Mouse (Mus musculus) hindbrain, postnatal 0 days (tissue): ENCODE results near the gene Arid1a. TPM values are rescaled to one million over a fixed set of nuclear protein-coding genes. Genes with fewer than 3 reads are reported as not detected.
A peak's percentile ranks its signal among the peaks of the same experiment; 100 is the strongest.

Experiments used
- ATAC-seq: fragments of 200-750 bp; cut with Nextera tagmentation; 2 replicates; pipeline ENCODE4 v1.8.0; 2017; ENCODE audit warnings: mild to moderate bottlenecking, moderate TSS enrichment, moderate library complexity
- DNase-seq: peaks from one replicate; pipeline ENCODE4 v3.0.0-alpha.2; 2015; ENCODE audit warnings: low spot score
- H3K27ac ChIP-seq: fragments of 300-500 bp; sonication (generic); 2 replicates; pipeline ENCODE4 v1.5.1; 2014; ENCODE audit warnings: mild to moderate bottlenecking
- H3K27me3 ChIP-seq: fragments of 300-500 bp; sonication (generic); 2 replicates; pipeline ENCODE4 v1.6.1; 2014; ENCODE audit warnings: low read length, mixed read lengths; ENCODE audit not compliant: insufficient read depth
- H3K36me3 ChIP-seq: fragments of 300-500 bp; sonication (generic); 2 replicates; pipeline ENCODE4 v1.6.1; 2014; ENCODE audit warnings: low read length, mixed read lengths; ENCODE audit not compliant: insufficient read depth
- H3K4me1 ChIP-seq: fragments of 300-500 bp; sonication (generic); 2 replicates; pipeline ENCODE4 v1.6.1; 2014; ENCODE audit warnings: antibody characterized with exemption, low read length, mixed read lengths; ENCODE audit not compliant: insufficient read depth
- H3K4me2 ChIP-seq: fragments of 300-500 bp; sonication (generic); 2 replicates; pipeline ENCODE4 v1.6.1; 2014; ENCODE audit warnings: low read depth, mild to moderate bottlenecking, low read length, moderate library complexity, mixed read lengths
- H3K4me3 ChIP-seq: fragments of 300-500 bp; sonication (generic); 2 replicates; pipeline ENCODE4 v1.5.1; 2014; ENCODE audit warnings: low read length
- H3K9ac ChIP-seq: fragments of 300-500 bp; sonication (generic); replicated peaks from 2 replicates; pipeline ENCODE4 v1.6.1; 2014; ENCODE audit warnings: mild to moderate bottlenecking, low read length, moderate library complexity, mixed read lengths
- H3K9me3 ChIP-seq: fragments of 300-500 bp; sonication (generic); 2 replicates; pipeline ENCODE4 v1.6.1; 2016; ENCODE audit warnings: low read length, mixed read lengths
- CTCF ChIP-seq: IDR thresholded peaks from 2 replicates; pipeline ENCODE4 v1.5.1; 2016; ENCODE audit warnings: antibody characterized with exemption, control low read depth, low read depth
- WGBS: fragments of 180-500 bp; shearing (Covaris S2); extraction: QIAGEN DNeasy Blood & Tissue Kit; methylation state at CpG from one replicate; pipeline ENCODE4 v1.1.7; 2014; 5-methylcytosine and 5-hydroxymethylcytosine counted together
- polyA plus RNA-seq: library from polyadenylated mRNA; unstranded; fragments of >200 nt; fragmentation: Nextera tagmentation; extraction: Ambion mirVana; gene quantifications from 2 replicates; pipeline ENCODE4 v1.2.1, GENCODE M21; 2015
- total RNA-seq: library from RNA; depleted of rRNA; stranded (reverse); fragments of >200 nt; gene quantifications from 2 replicates; pipeline ENCODE4 v1.2.3, GENCODE M21; 2014

Gene Arid1a
- total and polyA plus RNA-seq, 2 experiments from 2014 or later, result 17.6 to 54.1 TPM

DNA sequence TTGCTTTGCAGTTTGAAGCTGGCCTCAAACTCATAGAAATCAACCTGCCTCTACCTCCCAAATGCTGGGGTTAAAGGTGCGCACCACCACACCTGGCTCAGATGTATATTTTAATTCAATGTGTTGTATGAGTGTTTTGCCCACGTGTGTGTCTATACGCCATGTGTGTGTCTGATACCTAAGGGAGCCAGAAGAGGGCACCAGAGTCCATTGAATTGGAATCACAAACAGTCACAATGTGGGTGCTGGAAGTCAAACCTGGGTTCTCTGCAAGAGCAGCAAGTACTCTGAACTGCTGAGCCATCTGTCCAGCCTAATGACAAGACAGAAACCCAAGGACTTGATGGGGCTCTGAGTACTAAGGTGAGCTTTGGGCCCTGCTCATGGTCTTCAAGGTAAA is 111.4 kb downstream of the Arid1a start:
- H3K27me3 ChIP-seq, result no peaks in the 10 kb centered on the region
- H3K27ac ChIP-seq, result no peak overlapping the region

DNA sequence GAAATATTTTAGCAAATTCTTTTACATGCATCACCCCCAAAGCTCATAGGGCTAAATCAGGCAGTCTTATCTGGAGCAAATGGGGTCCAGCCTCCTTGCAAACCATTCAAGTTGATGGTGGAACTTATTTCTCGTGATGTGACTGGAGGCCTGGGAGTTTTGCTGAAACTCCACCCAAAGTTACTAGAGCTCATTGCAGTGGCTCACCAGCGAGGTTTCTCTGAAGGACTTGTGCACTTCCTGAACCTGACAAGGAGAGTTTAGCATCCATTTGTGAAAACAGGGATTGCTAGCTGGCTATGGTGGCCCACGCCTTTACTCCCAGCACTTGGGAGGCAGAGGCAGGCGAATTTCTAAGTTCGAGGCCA is 122.5 kb downstream of the Arid1a start:
- ATAC-seq (no peak), DNase-seq (no peak)
- WGBS, result 83% methylated on average over 5 of the region's 5 CpGs
- H3K4me1 ChIP-seq, result peaks cover 19% of the 10 kb centered on the region
- no peaks in the 10 kb centered on the region for H3K9me3 ChIP-seq
- no peak for TF ChIP-seq CTCF
- H3K9ac ChIP-seq, result no peak overlapping the region
- no peak overlapping the region for H3K4me2 ChIP-seq
- no peak overlapping the region for H3K4me3 ChIP-seq
- no peak overlapping the region for H3K27ac ChIP-seq
- no peaks in the 10 kb centered on the region for H3K36me3 ChIP-seq
- H3K27me3 ChIP-seq, result no peaks in the 10 kb centered on the region

More for the DNA sequence above, 111.4 kb downstream of the Arid1a start:
- 90% methylated on average over 3 of the region's 3 CpGs for WGBS
- Histone ChIP-seq H3K9me3 (0 out of 2 replicates have a peak, but pooled peaks cover 8% of the 10 kb centered on the region), H3K4me3 (no peak overlapping the region), H3K4me1 (no peaks in the 10 kb centered on the region), H3K36me3 (no peaks in the 10 kb centered on the region), H3K4me2 (no peak overlapping the region), H3K9ac (no peak overlapping the region)
- DNase-seq, result no peak
- peak; percentile 39; the same call in 1 of the 2 replicates for TF ChIP-seq CTCF
- ATAC-seq, result no peak

DNA sequence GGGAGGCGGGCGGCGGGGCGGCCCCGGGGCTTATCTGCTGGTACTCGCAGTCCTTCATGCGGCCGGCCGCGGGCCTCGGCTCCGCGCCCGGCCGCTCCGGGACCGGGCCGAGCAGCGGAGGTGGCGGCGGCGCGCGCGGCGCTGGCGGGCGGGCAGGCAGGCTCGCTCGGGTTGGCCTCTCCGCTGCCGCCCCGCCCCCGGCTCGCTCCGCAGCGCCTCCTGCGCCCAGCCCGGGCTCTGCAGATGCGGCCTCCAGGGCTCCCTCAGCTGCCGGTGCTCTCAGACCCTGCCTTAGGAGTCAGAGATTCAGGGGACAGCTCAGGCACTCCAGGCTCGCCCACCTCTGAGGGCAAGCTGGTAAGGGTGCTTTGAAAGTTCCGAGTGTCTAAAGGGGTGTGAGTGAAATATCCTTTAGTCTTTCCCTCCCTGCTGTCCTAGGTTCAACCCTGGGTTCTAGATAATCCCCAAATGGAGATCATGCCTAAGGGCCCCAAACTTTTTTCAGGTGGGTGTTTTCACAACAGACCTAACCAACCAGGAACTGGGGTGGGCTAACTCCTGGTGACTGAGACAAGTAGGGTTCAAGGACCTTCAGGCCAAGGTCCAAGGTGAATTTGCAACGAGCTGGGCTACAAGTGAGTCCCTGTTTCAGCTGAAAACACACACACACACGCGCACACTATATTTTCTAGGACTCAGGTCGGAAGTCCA is 123.1 kb downstream of the Arid1a start:
- TF ChIP-seq CTCF, result peak; percentile 61

DNA sequence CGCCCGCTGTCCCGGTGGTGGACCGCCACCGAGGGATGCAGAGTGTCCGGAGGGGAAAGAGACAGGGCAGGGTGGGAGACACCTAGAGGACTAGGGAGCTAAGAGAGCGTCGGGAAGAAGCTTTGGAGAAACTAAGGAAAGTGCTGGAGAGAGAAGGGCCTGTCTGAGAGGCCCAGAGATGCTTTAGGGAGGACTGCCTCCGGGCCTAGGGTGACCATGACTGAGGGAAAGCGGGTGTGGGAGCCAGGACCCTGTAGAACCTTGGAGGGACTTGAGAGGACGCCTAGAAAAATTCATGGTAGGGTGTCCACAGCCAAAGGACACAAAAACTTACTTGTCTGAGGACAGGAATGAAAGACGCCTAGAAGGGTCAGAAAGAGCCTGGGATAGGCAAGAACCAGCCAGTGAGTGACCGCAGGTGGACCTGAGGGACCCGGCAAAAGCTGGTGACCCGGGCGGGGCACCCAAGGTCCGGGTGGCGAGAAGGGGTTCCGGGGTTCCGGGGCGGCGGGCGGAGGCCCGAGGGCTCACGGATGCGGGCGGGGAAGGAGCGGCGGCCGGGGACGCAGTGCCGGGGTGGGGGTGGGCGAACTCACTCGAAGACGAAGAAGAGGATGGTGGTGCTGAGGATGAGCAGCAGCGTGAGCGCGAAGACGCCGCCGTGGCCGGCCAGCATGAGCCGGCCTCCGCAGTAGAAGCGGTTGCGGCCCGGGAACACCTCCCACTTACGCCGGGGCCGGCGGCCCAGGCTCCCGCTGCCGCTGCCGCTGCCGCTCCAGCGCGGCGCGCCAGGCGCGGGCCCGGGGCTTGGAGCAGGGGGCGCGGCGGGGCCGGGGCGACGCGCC is 123.9 kb downstream of the Arid1a start:
- under 1% methylated on average over 34 of the region's 69 CpGs for WGBS
- Histone ChIP-seq H3K4me1 (peaks cover 19% of the 10 kb centered on the region), H3K27ac (peak overlapping the region; percentile 82)

More for the DNA sequence above, 123.1 kb downstream of the Arid1a start:
- H3K9ac ChIP-seq, result peak overlapping the region; percentile 91
- no peaks in the 10 kb centered on the region for H3K36me3 ChIP-seq
- peak; percentile 92 for ATAC-seq
- peak; percentile 91 for DNase-seq
- 20% methylated on average over 19 of the region's 47 CpGs for WGBS
- peak overlapping the region; percentile 82 for H3K27ac ChIP-seq
- peaks cover 19% of the 10 kb centered on the region for H3K4me1 ChIP-seq
- H3K4me2 ChIP-seq, result peak overlapping the region; percentile 89
- H3K4me3 ChIP-seq, result peak overlapping the region; percentile 90
- no peaks in the 10 kb centered on the region for H3K27me3 ChIP-seq
- no peaks in the 10 kb centered on the region for H3K9me3 ChIP-seq

DNA sequence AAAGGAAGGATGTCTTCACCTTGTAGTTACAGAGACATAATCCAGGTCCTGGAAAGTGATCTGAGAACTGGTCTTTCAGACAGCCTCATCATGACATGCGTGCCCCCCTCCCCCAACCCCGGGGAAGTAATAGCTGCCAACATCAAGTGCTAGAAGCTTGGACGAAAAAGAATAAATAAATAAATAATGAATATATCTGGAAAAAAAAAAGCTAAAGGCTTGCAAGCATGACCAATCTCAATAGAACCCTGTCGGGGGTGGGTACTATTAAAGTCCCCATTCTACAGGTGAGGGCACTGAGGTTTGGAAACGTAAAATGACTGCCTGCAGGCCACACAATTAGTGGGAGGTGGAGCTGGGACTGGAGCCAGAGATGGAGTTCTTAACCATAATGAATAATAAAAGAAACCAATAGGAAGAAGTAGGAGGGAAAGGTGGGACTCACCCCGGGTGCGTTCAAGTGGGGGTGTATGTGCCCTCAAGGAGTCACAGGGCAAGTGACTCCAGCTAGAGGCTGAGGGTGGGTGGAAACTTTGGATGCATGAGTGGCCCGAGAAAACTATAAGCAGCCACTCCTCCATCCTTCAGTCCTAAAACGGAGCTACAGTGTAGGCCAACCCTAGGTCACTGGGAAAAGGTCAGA is 124.7 kb downstream of the Arid1a start:
- 0 out of 2 replicates have a peak overlapping the region, but pooled peaks have one; percentile 82 for H3K27ac ChIP-seq
- DNase-seq, result no peak
- H3K9ac ChIP-seq, result peak overlapping the region; percentile 91
- peak overlapping the region; percentile 90 for H3K4me3 ChIP-seq
- no peaks in the 10 kb centered on the region for H3K36me3 ChIP-seq
- no peak for ATAC-seq
- peak overlapping the region; percentile 89 for H3K4me2 ChIP-seq
- 27% methylated on average over 9 of the region's 9 CpGs for WGBS
- H3K4me1 ChIP-seq, result peaks cover 19% of the 10 kb centered on the region
- no peaks in the 10 kb centered on the region for H3K9me3 ChIP-seq
- TF ChIP-seq CTCF, result no peak
- no peaks in the 10 kb centered on the region for H3K27me3 ChIP-seq

More for the DNA sequence above, 123.9 kb downstream of the Arid1a start:
- peak overlapping the region; percentile 89 for H3K4me2 ChIP-seq
- no peak for TF ChIP-seq CTCF
- ATAC-seq (peak; percentile 73), DNase-seq (no peak)
- H3K36me3 ChIP-seq, result no peaks in the 10 kb centered on the region
- H3K9ac ChIP-seq, result peak overlapping the region; percentile 91
- peak overlapping the region; percentile 90 for H3K4me3 ChIP-seq
- no peaks in the 10 kb centered on the region for H3K9me3 ChIP-seq
- no peaks in the 10 kb centered on the region for H3K27me3 ChIP-seq

DNA sequence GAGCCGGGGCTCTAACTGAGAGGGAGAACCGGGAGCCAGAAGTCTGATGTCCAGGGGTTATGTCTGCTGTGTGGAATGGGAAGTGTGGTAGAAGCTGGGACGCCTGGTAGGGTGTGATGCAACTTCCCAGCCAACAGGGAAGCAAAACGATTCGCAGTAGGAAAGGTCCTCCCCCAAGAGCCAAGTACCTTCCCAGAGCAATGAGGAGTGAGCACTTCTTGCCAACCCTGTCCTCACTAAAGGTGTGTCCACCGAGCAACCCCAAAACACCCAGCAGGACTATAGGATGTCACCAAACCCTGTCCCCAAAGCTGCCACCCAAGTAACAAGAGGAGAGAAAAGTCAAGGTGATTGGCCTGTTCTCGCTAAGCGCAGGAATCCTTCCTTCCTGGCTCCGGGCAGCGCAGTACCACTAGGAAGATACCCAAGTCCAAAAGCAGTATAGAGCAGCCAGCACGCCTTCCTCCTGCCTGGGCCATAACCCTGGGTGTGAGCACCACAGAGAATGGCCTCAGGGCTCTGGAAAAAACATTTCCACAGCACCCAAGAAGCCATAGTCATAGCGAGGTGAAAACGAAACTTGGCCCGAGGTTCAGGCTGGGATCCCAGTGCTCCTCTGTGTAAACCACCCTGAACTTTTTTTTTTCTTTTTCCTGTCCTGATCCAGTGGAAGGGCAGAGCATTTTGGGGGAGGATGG is 125.3 kb downstream of the Arid1a start:
- 82% methylated on average over 14 of the region's 14 CpGs for WGBS

More for the DNA sequence above, 125.3 kb downstream of the Arid1a start:
- no peak for DNase-seq
- H3K27ac ChIP-seq, result no peak overlapping the region
- no peaks in the 10 kb centered on the region for H3K27me3 ChIP-seq
- 0 out of 2 replicates have a peak overlapping the region, but pooled peaks have one; percentile 5 for H3K9ac ChIP-seq
- no peak for ATAC-seq
- H3K4me3 ChIP-seq, result 0 out of 2 replicates have a peak overlapping the region, but pooled peaks have one; percentile 90
- H3K36me3 ChIP-seq, result no peaks in the 10 kb centered on the region
- peaks cover 19% of the 10 kb centered on the region for H3K4me1 ChIP-seq
- H3K4me2 ChIP-seq, result peak overlapping the region; percentile 89
- TF ChIP-seq CTCF, result no peak
- H3K9me3 ChIP-seq, result no peaks in the 10 kb centered on the region
